Mouse (Mus musculus) embryo, embryonic 11.5 days (tissue): ENCODE data around the gene Psg18.
"Not testable (repeated sequence)": the region's sequence is repeated elsewhere in the genome, so short reads cannot be mapped to it uniquely, and the experiment has no call there.

Experiments
- DNase-seq: peaks from one replicate; pipeline ENCODE4 v3.0.0-alpha.2; 2012; ENCODE audit warnings: low read depth, low spot score

Psg18 gene

GRCm38 (mm10) chr7:18354909-18355308 is at the start of gene Psg18:
Psg18 (minus strand) TSS chr7:18355009.
- DNase-seq, result not testable (repeated sequence)

GRCm38 (mm10) chr7:18403407-18403806 is 48.6 kb upstream of the Psg18 start:
- DNase-seq, result no peak

GRCm38 (mm10) chr7:18402527-18403237 is 47.9 kb upstream of the Psg18 start:
- DNase-seq, result no peak

- DNase-seq, result not testable (repeated sequence)
Observed at GRCm38 (mm10) chr7:18391483-18391882, 36.7 kb upstream of the Psg18 start.

DNA sequence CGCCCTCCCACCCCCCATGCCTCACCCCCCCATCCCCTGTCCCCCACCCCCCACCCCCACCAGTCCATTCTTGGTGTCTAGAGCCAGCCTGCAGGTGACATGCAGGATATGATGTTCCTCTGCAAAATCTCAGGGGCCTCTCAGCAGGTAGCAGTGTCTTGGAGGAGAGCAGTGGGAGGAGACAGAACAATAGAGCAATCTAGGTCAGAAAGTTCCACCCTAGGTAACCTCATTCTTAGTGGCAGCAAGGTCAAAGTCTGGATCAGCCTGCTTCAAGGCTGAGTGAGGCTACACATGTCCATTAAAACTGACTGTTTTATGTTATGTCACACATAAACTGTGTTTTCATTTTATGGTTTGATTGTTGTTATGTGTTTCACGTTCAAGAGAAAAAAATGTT is 23.5 kb upstream of the Psg18 start:
- no peak for DNase-seq

DNA sequence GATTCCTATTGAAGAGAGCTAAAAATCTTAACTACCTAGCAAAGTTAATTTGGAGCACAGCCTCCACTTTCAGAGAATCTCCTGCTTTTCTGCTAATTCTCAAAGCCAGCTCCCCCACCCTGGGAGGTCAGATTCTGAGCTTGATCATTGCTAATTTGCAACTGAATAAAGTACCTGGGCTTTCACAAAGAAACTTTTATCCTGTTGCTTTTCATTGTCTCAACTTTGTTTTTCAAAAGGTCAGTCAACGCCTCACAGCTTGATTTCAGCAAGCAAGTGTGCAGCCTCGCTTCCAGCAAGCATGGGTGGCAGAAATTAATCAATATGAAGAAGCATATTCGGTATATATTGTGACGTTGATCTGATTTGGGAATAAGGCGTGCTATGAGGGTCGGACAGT is 19.4 kb downstream of the Psg18 start:
- DNase-seq, result not testable (repeated sequence)
